15 mouse cellular contexts compared by ENCODE assay signal in the genomic region with DNA sequence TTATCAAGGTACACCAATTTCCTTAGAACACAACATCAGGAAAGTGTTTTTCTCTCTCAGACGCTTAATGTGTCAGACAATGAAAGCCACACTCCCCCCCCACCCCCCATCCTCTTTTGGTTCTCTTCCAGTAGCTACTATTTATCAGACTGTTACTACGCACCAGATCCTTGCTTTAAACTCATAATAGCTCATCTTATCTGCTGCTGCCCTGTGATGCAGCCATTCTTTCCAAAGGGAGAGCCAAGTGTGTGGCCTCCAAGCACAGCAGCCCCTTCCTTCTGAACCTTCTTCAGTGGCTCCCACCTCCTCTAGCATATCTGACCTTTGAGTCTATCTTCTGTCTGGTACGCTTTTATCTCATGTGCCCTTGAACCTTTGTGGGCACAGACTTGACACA.
DNase-seq lines count a peak whose midpoint lies in the region; ATAC-seq and TF ChIP-seq lines count a peak whose summit lies in the region.
"Had no signal": no experiment of that assay in that cellular context is flagged by ENCODE, and none has a peak within 500 bp of the region (broad histone marks: within the 10 kb centered on the region; RNA-seq: fewer than 3 reads in every experiment).

No protein-coding gene starts in this region.

- H3K4me3 ChIP-seq in thymus, adult 2 months (ENCODE audit: control insufficient read depth, insufficient read depth, low read length): no peak overlapping the region
- H3K4me3 ChIP-seq in hindbrain, embryonic 14.5 days (replicated peaks; ENCODE audit: low read length): no peak overlapping the region
- H3K4me3 ChIP-seq in midbrain, embryonic 10.5 days: no peak overlapping the region
- H3K4me3 ChIP-seq: neural tube, embryonic 13.5 days; stomach, embryonic 15.5 days had no signal

- H3K27ac ChIP-seq in thymus, adult 2 months (ENCODE audit: control insufficient read depth, insufficient read depth, low read length): peak overlapping the region; percentile 77
- H3K27ac ChIP-seq in hindbrain, embryonic 14.5 days: no peak overlapping the region
- no peak overlapping the region for H3K27ac ChIP-seq in midbrain, embryonic 10.5 days (replicated peaks)
- H3K27ac ChIP-seq: neural tube, embryonic 13.5 days had no signal

- no peaks in the 10 kb centered on the region for H3K27me3 ChIP-seq in thymus, adult 2 months (ENCODE audit: control insufficient read depth, insufficient read depth, low read length)
- H3K27me3 ChIP-seq in hindbrain, embryonic 14.5 days (ENCODE audit: control insufficient read depth, insufficient read depth, low read length): no peaks in the 10 kb centered on the region
- H3K27me3 ChIP-seq in midbrain, embryonic 10.5 days (ENCODE audit: low read depth, poor library complexity, severe bottlenecking): no peaks in the 10 kb centered on the region
- H3K27me3 ChIP-seq: neural tube, embryonic 13.5 days; stomach, embryonic 15.5 days had no signal

- H3K4me2 ChIP-seq in hindbrain, embryonic 14.5 days (replicated peaks): no peak overlapping the region
- H3K4me2 ChIP-seq: midbrain, embryonic 11.5 days; neural tube, embryonic 13.5 days; stomach, embryonic 15.5 days had no signal

- peaks cover 51% of the 10 kb centered on the region for H3K4me1 ChIP-seq in thymus, adult 2 months (replicated peaks; ENCODE audit: control insufficient read depth, insufficient read depth, low read length)
- H3K4me1 ChIP-seq in hindbrain, embryonic 14.5 days (replicated peaks; ENCODE audit: control insufficient read depth, insufficient read depth, low read length): no peaks in the 10 kb centered on the region
- no peaks in the 10 kb centered on the region for H3K4me1 ChIP-seq in midbrain, embryonic 10.5 days

- 31% methylated on average over 3 of the region's 3 CpGs for WGBS in thymus, adult 2 months
- 86% methylated on average over 3 of the region's 3 CpGs for WGBS in hindbrain, embryonic 14.5 days
- 92% methylated on average over 3 of the region's 3 CpGs for WGBS in midbrain, embryonic 10.5 days

- no peaks in the 10 kb centered on the region for H3K36me3 ChIP-seq in thymus, adult 2 months (ENCODE audit: control insufficient read depth, insufficient read depth, low read length)
- H3K36me3 ChIP-seq in hindbrain, embryonic 14.5 days (replicated peaks; ENCODE audit: control insufficient read depth, insufficient read depth): peaks cover 33% of the 10 kb centered on the region
- no peaks in the 10 kb centered on the region for H3K36me3 ChIP-seq in midbrain, embryonic 10.5 days
- H3K36me3 ChIP-seq: stomach, embryonic 15.5 days had no signal

- TF ChIP-seq CTCF in thymus, adult 2 months (IDR thresholded peaks at IDR 0.05; ENCODE audit: borderline replicate concordance, control insufficient read depth, extremely low read depth, insufficient read depth, low read length, poor library complexity): no peak

- no peaks in the 10 kb centered on the region for H3K9me3 ChIP-seq in hindbrain, embryonic 14.5 days (ENCODE audit: control insufficient read depth, low read length)
- no peaks in the 10 kb centered on the region for H3K9me3 ChIP-seq in midbrain, embryonic 10.5 days (replicated peaks)
- H3K9me3 ChIP-seq: neural tube, embryonic 13.5 days; stomach, embryonic 15.5 days had no signal

- no peak overlapping the region for H3K9ac ChIP-seq in hindbrain, embryonic 14.5 days
- H3K9ac ChIP-seq: neural tube, embryonic 13.5 days; stomach, embryonic 15.5 days had no signal

- no peak for TF ChIP-seq POLR2A in thymus, adult 2 months (IDR thresholded peaks at IDR 0.05; ENCODE audit: control insufficient read depth, extremely low read depth, insufficient read depth, low read length, poor library complexity)

- DNase-seq in adrenal gland, adult 2 months: peak; percentile 51
- no peak for DNase-seq in adrenal gland, postnatal 14 days
- DNase-seq in thymus, adult 2 months: no peak
- DNase-seq in thymus, postnatal 25 days: no peak
- peak; percentile 47 for DNase-seq in induced T-regulatory cell, adult 2 months (ENCODE audit: low read depth)
- DNase-seq in naive thymus-derived CD4-positive, alpha-beta T cell, adult 2 months (ENCODE audit: low read depth): peak; percentile 57
- DNase-seq in hindbrain, embryonic 14.5 days (ENCODE audit: low spot score): no peak
- DNase-seq in midbrain, embryonic 10.5 days (ENCODE audit: low spot score): no peak
- DNase-seq: cerebellum, adult 18-20 months; gastrocnemius, postnatal 25 days; left cerebral cortex, postnatal 4 days; right cerebral cortex, postnatal 14 days had no signal

- ATAC-seq in hindbrain, embryonic 14.5 days (ENCODE audit: low FRiP score): no peak

Comparison
In these comparisons a context has a peak if more than half of its experiments do, and no peak if none do; other contexts are left out.
1. DNase-seq: peak in adrenal gland, adult 2 months (single experiment), induced T-regulatory cell, adult 2 months (single experiment) and naive thymus-derived CD4-positive, alpha-beta T cell, adult 2 months (single experiment); none in adrenal gland, postnatal 14 days (single experiment), thymus, adult 2 months (single experiment), thymus, postnatal 25 days (single experiment), hindbrain, embryonic 14.5 days (single experiment) and midbrain, embryonic 10.5 days (single experiment).